In genomic region chr5:120620375-120621077, GRCm38 (mm10) we compare ENCODE assay signal across 8 mouse cellular contexts. TPM values are rescaled to one million over a fixed set of nuclear protein-coding genes. Genes with fewer than 3 reads are reported as not detected.
DNase-seq lines count a peak whose midpoint lies in the region; TF ChIP-seq lines count a peak whose summit lies in the region.

No protein-coding gene starts in this region.

- TF ChIP-seq CTCF in E14TG2a.4 (conservative IDR thresholded peaks at IDR 0.05; ENCODE audit: low read length): peak; percentile 99
- peak; percentile 87 for TF ChIP-seq CTCF in embryonic fibroblast, embryonic 13.5 days (IDR thresholded peaks at IDR 0.05; ENCODE audit: borderline replicate concordance, insufficient read depth, low read length)

- H3K36me3 ChIP-seq in E14TG2a.4 (ENCODE audit: insufficient read depth, low read length): peaks cover 100% of the 10 kb centered on the region

- DNase-seq in adrenal gland, postnatal 36 days: peak; percentile 88 to 89
- DNase-seq in heart, postnatal 10 days: peak; percentile 84 to 90
- DNase-seq in layer of hippocampus, adult 9-10 months (ENCODE audit: low spot score): peak; percentile 73
- DNase-seq in lung, postnatal 14 days: peak; percentile 82
- peak; percentile 79 for DNase-seq in ovary, postnatal 36 days (ENCODE audit: low spot score)
- peak; percentile 97 for DNase-seq in thymus, postnatal 25 days

- intact Hi-C loops in heart, postnatal 10 days (cut with DNase I): loop anchor here (1.0 to 2.0 kb wide), 3 partner anchors 53 to 126 kb away; no protein-coding TSS in a partner anchor

- no peak for TF ChIP-seq POLR2A in embryonic fibroblast, embryonic 13.5 days (IDR thresholded peaks at IDR 0.05; ENCODE audit: low read depth, low read length)

- no peaks in the 10 kb centered on the region for H3K9me3 ChIP-seq in E14TG2a.4 (ENCODE audit: low read length)

- peak overlapping the region; percentile 39; the same call in 1 of the 2 replicates for H3K4me3 ChIP-seq in E14TG2a.4 (replicated peaks; ENCODE audit: low read length)
- no peak overlapping the region for H3K4me3 ChIP-seq in embryonic fibroblast, embryonic 13.5 days (ENCODE audit: insufficient read depth, low read length)

- no peaks in the 10 kb centered on the region for H3K27me3 ChIP-seq in E14TG2a.4 (ENCODE audit: insufficient read depth, low read length)

- H3K4me1 ChIP-seq in E14TG2a.4 (replicated peaks; ENCODE audit: low read depth, low read length): peaks cover 94% of the 10 kb centered on the region
- no peaks in the 10 kb centered on the region for H3K4me1 ChIP-seq in embryonic fibroblast, embryonic 13.5 days (ENCODE audit: control insufficient read depth, insufficient read depth, low read length)

- no peak overlapping the region for H3K27ac ChIP-seq in embryonic fibroblast, embryonic 13.5 days (ENCODE audit: insufficient read depth, low read length)

RNA-seq across cellular contexts. Expression of gene Ddx54, which starts 8.0 kb away (rescaled TPM):
- total RNA-seq in adrenal gland, postnatal 36 days (2021): 10 to 100 TPM; 50.4 to 51.1 TPM
- 39.3 and 43.0 TPM in 2 replicates for polyA plus RNA-seq in embryonic fibroblast, embryonic 13.5 days (2011; ENCODE audit: insufficient read length, low read depth, missing spikeins)
- total RNA-seq in heart, postnatal 10 days (2021): 10 to 100 TPM; 27.1 to 28.3 TPM

RNA-seq across cellular contexts. Expression of gene Rita1, which starts 8.1 kb away (rescaled TPM):
- total RNA-seq in adrenal gland, postnatal 36 days (2021): 10 to 100 TPM; 15.6 to 15.9 TPM
- 8.5 and 8.8 TPM in 2 replicates for polyA plus RNA-seq in embryonic fibroblast, embryonic 13.5 days (2011; ENCODE audit: insufficient read length, low read depth, missing spikeins)
- 10 to 100 TPM; 12.7 to 13.1 TPM for total RNA-seq in heart, postnatal 10 days (2021)

RNA-seq across cellular contexts. Expression of gene Cfap73, which starts 13.5 kb away (rescaled TPM):
- 1 to 10 TPM in 1 of 2 experiments, not detected in 1; 2.0 TPM for total RNA-seq in adrenal gland, postnatal 36 days (2021)
- polyA plus RNA-seq in embryonic fibroblast, embryonic 13.5 days (2011; ENCODE audit: insufficient read length, low read depth, missing spikeins): not detected in 2 replicates
- not detected for total RNA-seq in heart, postnatal 10 days (2021)

RNA-seq across cellular contexts. Expression of gene Rasal1, which starts 28.1 kb away (rescaled TPM):
- 10 to 100 TPM; 10.9 to 14.0 TPM for total RNA-seq in adrenal gland, postnatal 36 days (2021)
- not detected in 2 replicates for polyA plus RNA-seq in embryonic fibroblast, embryonic 13.5 days (2011; ENCODE audit: insufficient read length, low read depth, missing spikeins)
- under 1 TPM; 0.15 to 0.31 TPM for total RNA-seq in heart, postnatal 10 days (2021)

RNA-seq across cellular contexts. Expression of gene Iqcd, which starts 31.7 kb away (rescaled TPM):
- total RNA-seq in adrenal gland, postnatal 36 days (2021): under 1 TPM; 0.36 to 0.40 TPM
- 0.44 TPM in 1 of 2 replicates, not detected in the other for polyA plus RNA-seq in embryonic fibroblast, embryonic 13.5 days (2011; ENCODE audit: insufficient read length, low read depth, missing spikeins)
- under 1 TPM in 1 of 2 experiments, not detected in 1; 0.17 TPM for total RNA-seq in heart, postnatal 10 days (2021)
